Mouse (Mus musculus): ENCODE data around the gene 1700037H04Rik. TPM values are rescaled to one million over a fixed set of nuclear protein-coding genes. Genes with fewer than 3 reads are reported as not detected.

1700037H04Rik gene
- polyA plus RNA-seq, 1 experiment from 2014 or later = 135 TPM

GRCm38 (mm10) chr2:131177932-131178331 is 18.1 kb upstream of the 1700037H04Rik start:
- H3K27ac ChIP-seq (replicated peaks) = 0 out of 2 replicates have a peak overlapping the region, but pooled peaks have one; percentile 30
- 79% methylated on average over 9 of the region's 9 CpGs for WGBS (ENCODE audit: insufficient replicate concordance)
- peak overlapping the region; percentile 85 for H3K9ac ChIP-seq
- peaks cover 61% of the 10 kb centered on the region for H3K4me1 ChIP-seq (replicated peaks)
- no peak for ATAC-seq (ENCODE audit: insufficient read depth)
- peaks cover 17% of the 10 kb centered on the region for H3K27me3 ChIP-seq
- H3K4me3 ChIP-seq (replicated peaks) = peak overlapping the region; percentile 69
- peak overlapping the region; percentile 95 for H3K4me2 ChIP-seq
- no peaks in the 10 kb centered on the region for H3K9me3 ChIP-seq (replicated peaks)
- H3K36me3 ChIP-seq (replicated peaks) = peaks cover 21% of the 10 kb centered on the region

DNA sequence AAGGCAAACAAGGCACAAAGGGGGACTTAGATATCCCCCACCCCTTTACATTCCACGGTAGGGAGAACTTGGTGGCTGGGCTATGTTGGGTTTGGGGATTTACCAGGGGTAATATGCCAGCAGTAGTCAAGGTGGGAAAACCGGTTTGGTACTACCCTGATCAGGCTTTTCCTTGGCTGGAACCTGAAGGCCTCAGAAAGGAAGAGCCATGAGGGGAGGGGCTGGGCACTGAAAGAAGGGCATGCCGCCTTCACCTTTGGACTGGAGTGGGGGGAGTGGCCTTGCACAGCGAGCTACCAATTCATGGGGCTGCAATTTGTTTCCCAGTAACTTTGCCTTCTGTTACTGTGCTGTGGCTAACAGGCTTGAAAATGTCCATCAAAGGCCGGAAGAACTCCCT is 16.6 kb upstream of the 1700037H04Rik start:
- no peak overlapping the region for H3K9ac ChIP-seq
- no peaks in the 10 kb centered on the region for H3K9me3 ChIP-seq (replicated peaks)
- peaks cover 71% of the 10 kb centered on the region for H3K4me1 ChIP-seq (replicated peaks)
- WGBS (ENCODE audit: insufficient replicate concordance) = 58% methylated on average over 5 of the region's 5 CpGs
- no peak for ATAC-seq (ENCODE audit: insufficient read depth)
- peak overlapping the region; percentile 95; the same call in 1 of the 2 replicates for H3K4me2 ChIP-seq
- no peak overlapping the region for H3K4me3 ChIP-seq (replicated peaks)
- H3K27me3 ChIP-seq = peaks cover 31% of the 10 kb centered on the region
- peaks cover 21% of the 10 kb centered on the region for H3K36me3 ChIP-seq (replicated peaks)
- H3K27ac ChIP-seq (replicated peaks) = no peak overlapping the region; the same call in 1 of the 2 replicates

DNA sequence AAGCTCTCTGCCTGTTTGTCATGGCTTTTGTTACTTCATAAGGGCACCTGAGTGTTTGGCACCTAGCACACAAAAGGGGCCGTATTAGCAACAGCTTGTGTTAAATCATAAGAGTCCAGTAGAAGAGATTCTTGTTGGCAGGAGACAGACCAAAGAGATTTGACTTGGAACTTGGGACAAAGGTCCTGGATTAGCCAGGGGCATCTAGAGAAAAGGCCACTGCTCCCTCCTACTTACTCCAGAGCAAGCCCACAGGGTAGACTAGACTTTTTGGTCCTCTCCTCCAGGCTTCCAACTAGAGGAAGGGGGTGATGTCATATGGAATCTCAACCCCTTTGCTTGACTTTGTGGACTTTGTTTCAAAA is 16.0 kb upstream of the 1700037H04Rik start:
- Histone ChIP-seq H3K4me2 (no peak overlapping the region), H3K36me3 (replicated peaks) (peaks cover 21% of the 10 kb centered on the region), H3K9me3 (replicated peaks) (no peaks in the 10 kb centered on the region), H3K4me1 (replicated peaks) (peaks cover 72% of the 10 kb centered on the region), H3K4me3 (replicated peaks) (no peak overlapping the region), H3K27me3 (peaks cover 37% of the 10 kb centered on the region), H3K9ac (no peak overlapping the region), H3K27ac (replicated peaks) (0 out of 2 replicates have a peak overlapping the region, but pooled peaks have one; percentile 29)
- no peak for ATAC-seq (ENCODE audit: insufficient read depth)
- WGBS (ENCODE audit: insufficient replicate concordance) = 86% methylated on average over 1 of the region's 1 CpGs

DNA sequence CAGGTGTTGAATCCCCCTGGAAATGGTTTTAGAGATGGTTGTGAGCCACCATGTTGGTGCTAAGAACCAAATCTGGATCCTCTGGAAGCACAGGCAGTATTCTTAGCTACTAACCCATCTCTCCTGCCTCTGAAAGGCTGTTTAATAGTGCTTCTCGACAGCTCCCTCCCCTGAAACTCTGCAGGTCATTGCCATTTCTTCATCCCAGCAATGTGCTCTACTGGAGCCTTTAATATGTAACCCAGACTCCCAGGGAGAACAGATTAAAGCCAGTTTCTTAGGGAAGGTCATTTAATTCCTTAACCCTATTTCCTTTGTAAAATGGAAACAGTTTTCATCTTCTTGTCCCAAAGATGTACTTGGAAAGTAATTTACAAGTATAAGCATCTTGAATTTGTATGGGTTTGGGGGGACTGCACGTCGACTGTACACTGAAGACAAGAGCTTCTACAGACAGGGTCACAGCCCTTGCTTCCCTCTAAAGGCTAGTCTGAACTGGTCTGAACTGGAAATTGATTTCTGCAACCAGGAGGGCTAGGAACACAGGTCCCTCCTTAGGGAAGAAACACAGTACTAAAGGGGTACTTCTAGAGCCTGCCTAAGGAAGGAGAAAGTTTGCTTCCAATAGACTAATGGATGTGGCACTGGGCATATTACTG is 15.5 kb upstream of the 1700037H04Rik start:
- no peak overlapping the region for H3K4me3 ChIP-seq (replicated peaks)
- H3K36me3 ChIP-seq (replicated peaks) = peaks cover 21% of the 10 kb centered on the region
- ATAC-seq (ENCODE audit: insufficient read depth) = no peak
- peaks cover 42% of the 10 kb centered on the region for H3K27me3 ChIP-seq
- 0 out of 2 replicates have a peak overlapping the region, but pooled peaks have one; percentile 29 for H3K27ac ChIP-seq (replicated peaks)
- peaks cover 67% of the 10 kb centered on the region for H3K4me1 ChIP-seq (replicated peaks)
- 76% methylated on average over 3 of the region's 3 CpGs for WGBS (ENCODE audit: insufficient replicate concordance)
- no peak overlapping the region for H3K9ac ChIP-seq
- no peak overlapping the region for H3K4me2 ChIP-seq
- H3K9me3 ChIP-seq (replicated peaks) = no peaks in the 10 kb centered on the region

- Histone ChIP-seq H3K27ac (replicated peaks) (no peak overlapping the region), H3K4me1 (replicated peaks) (peaks cover 62% of the 10 kb centered on the region), H3K9me3 (replicated peaks) (no peaks in the 10 kb centered on the region), H3K4me3 (replicated peaks) (peak overlapping the region; percentile 44), H3K36me3 (replicated peaks) (peaks cover 21% of the 10 kb centered on the region), H3K4me2 (peak overlapping the region; percentile 72), H3K27me3 (peaks cover 49% of the 10 kb centered on the region), H3K9ac (no peak overlapping the region)
- ATAC-seq (ENCODE audit: insufficient read depth) = no peak
- 2% methylated on average over 11 of the region's 11 CpGs for WGBS (ENCODE audit: insufficient replicate concordance)
These were observed 14.8 kb upstream of the 1700037H04Rik start for GRCm38 (mm10) chr2:131174700-131175099.

GRCm38 (mm10) chr2:131172322-131172721 is 12.4 kb upstream of the 1700037H04Rik start:
- H3K27me3 ChIP-seq = peaks cover 70% of the 10 kb centered on the region
- H3K9ac ChIP-seq = no peak overlapping the region
- peaks cover 14% of the 10 kb centered on the region for H3K36me3 ChIP-seq (replicated peaks)
- no peak overlapping the region for H3K4me2 ChIP-seq
- no peak for ATAC-seq (ENCODE audit: insufficient read depth)
- H3K4me1 ChIP-seq (replicated peaks) = peaks cover 40% of the 10 kb centered on the region
- no peak overlapping the region for H3K4me3 ChIP-seq (replicated peaks)
- H3K27ac ChIP-seq (replicated peaks) = no peak overlapping the region
- 21% methylated on average over 9 of the region's 9 CpGs for WGBS (ENCODE audit: insufficient replicate concordance)
- no peaks in the 10 kb centered on the region for H3K9me3 ChIP-seq (replicated peaks)

DNA sequence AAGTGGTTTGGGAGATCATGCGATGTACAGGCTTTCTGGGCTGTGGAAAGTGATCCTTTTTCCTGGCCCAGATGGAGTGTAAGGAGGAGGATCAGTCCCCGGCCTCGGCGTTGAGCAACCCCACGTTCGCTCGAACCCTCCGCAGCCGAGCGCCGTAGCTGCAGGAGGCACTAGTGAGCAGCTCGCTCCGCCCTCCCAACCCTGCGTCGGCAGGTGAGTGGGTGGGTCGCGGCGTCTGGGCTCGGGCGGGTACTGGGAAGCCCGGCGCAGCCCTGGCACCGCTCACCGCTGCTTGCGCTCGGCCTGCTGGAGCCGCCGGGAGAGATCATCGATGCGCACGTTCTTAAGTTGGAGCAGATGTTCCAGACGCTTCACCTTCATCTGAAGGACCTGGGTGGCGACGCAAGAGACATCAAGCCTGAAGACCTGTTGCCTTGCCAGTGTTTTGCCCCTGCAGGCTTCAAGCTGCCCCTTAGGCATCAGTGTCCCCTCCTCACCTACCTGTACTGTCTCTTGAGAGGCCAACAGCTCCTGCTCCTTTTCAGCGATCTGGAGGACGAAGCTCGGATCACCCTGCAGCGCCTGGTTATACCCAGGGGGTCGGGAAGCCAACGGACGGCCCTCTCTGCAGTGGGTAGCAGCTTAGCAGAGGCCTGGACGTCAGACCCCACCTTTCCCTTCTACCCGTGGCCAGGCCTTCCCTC is 11.7 kb upstream of the 1700037H04Rik start:
- no peak overlapping the region for H3K9ac ChIP-seq
- WGBS (ENCODE audit: insufficient replicate concordance) = 5% methylated on average over 43 of the region's 43 CpGs
- H3K36me3 ChIP-seq (replicated peaks) = peaks cover 7% of the 10 kb centered on the region; the same call in 1 of the 2 replicates
- peaks cover 70% of the 10 kb centered on the region for H3K27me3 ChIP-seq
- H3K4me2 ChIP-seq = peak overlapping the region; percentile 49
- no peaks in the 10 kb centered on the region for H3K9me3 ChIP-seq (replicated peaks)
- H3K27ac ChIP-seq (replicated peaks) = no peak overlapping the region
- H3K4me1 ChIP-seq (replicated peaks) = peaks cover 32% of the 10 kb centered on the region
- peak overlapping the region; percentile 25; the same call in 1 of the 2 replicates for H3K4me3 ChIP-seq (replicated peaks)
- ATAC-seq (ENCODE audit: insufficient read depth) = no peak

GRCm38 (mm10) chr2:131170936-131171335 is 11.1 kb upstream of the 1700037H04Rik start:
- Histone ChIP-seq H3K27me3 (peaks cover 75% of the 10 kb centered on the region), H3K4me1 (replicated peaks) (peaks cover 26% of the 10 kb centered on the region), H3K36me3 (replicated peaks) (peaks cover 3% of the 10 kb centered on the region; the same call in 1 of the 2 replicates), H3K27ac (replicated peaks) (no peak overlapping the region), H3K9me3 (replicated peaks) (no peaks in the 10 kb centered on the region), H3K9ac (no peak overlapping the region), H3K4me3 (replicated peaks) (peak overlapping the region; percentile 25; the same call in 1 of the 2 replicates), H3K4me2 (peak overlapping the region; percentile 49)
- no peak for ATAC-seq (ENCODE audit: insufficient read depth)
- WGBS (ENCODE audit: insufficient replicate concordance) = 20% methylated on average over 9 of the region's 9 CpGs

DNA sequence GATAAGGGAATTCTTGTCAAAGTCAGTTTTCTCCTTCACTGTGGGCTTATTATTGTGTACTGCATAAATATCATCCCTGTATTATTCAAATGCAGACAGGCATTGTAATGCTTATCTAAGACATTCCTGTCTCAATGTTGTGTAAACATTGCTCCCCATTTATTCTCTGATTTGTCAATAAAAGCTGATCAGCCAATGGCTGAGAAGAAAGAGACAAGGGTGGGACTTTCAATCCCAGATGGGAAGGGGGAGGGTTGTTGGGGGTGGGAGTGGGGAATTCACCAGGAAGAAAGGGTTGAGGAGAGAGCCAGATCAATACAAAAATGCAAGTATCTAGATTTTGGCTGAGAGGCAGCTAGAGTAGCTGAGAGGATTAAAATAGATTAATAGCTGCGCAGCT is 9.0 kb upstream of the 1700037H04Rik start:
- no peak for ATAC-seq (ENCODE audit: insufficient read depth)
- Histone ChIP-seq H3K4me1 (replicated peaks) (peaks cover 16% of the 10 kb centered on the region), H3K27me3 (peaks cover 80% of the 10 kb centered on the region), H3K9ac (no peak overlapping the region), H3K4me2 (no peak overlapping the region), H3K36me3 (replicated peaks) (no peaks in the 10 kb centered on the region), H3K27ac (replicated peaks) (no peak overlapping the region), H3K4me3 (replicated peaks) (no peak overlapping the region), H3K9me3 (replicated peaks) (no peaks in the 10 kb centered on the region)
- 59% methylated on average over 1 of the region's 1 CpGs for WGBS (ENCODE audit: insufficient replicate concordance)

- no peaks in the 10 kb centered on the region for H3K36me3 ChIP-seq (replicated peaks)
- no peaks in the 10 kb centered on the region for H3K9me3 ChIP-seq (replicated peaks)
- WGBS (ENCODE audit: insufficient replicate concordance) = 68% methylated on average over 6 of the region's 6 CpGs
- no peak overlapping the region for H3K4me3 ChIP-seq (replicated peaks)
- H3K4me1 ChIP-seq (replicated peaks) = peaks cover 16% of the 10 kb centered on the region
- no peak overlapping the region for H3K9ac ChIP-seq
- H3K27me3 ChIP-seq = peaks cover 72% of the 10 kb centered on the region
- no peak overlapping the region for H3K27ac ChIP-seq (replicated peaks)
- no peak for ATAC-seq (ENCODE audit: insufficient read depth)
- H3K4me2 ChIP-seq = no peak overlapping the region
These were observed 8.1 kb upstream of the 1700037H04Rik start for GRCm38 (mm10) chr2:131167984-131168383.

- Histone ChIP-seq H3K4me2 (no peak overlapping the region), H3K27ac (replicated peaks) (no peak overlapping the region), H3K4me3 (replicated peaks) (no peak overlapping the region), H3K36me3 (replicated peaks) (no peaks in the 10 kb centered on the region), H3K9me3 (replicated peaks) (no peaks in the 10 kb centered on the region), H3K27me3 (peaks cover 54% of the 10 kb centered on the region), H3K4me1 (replicated peaks) (peaks cover 1% of the 10 kb centered on the region; the same call in 1 of the 2 replicates), H3K9ac (no peak overlapping the region)
- ATAC-seq (ENCODE audit: insufficient read depth) = no peak
- 72% methylated on average over 2 of the region's 2 CpGs for WGBS (ENCODE audit: insufficient replicate concordance)
These were observed 6.3 kb upstream of the 1700037H04Rik start for GRCm38 (mm10) chr2:131166172-131166571.
